Mouse (Mus musculus) mature B cell (primary cell): ENCODE data around the gene B4galnt2.

ENCODE experiments used
- in situ Hi-C: fragments of 300-500 bp; cut with MboI; formaldehyde crosslinking; loops from 2 replicates; pipeline ENCODE4 v1.14.3; 2019

The B4galnt2 gene

DNA sequence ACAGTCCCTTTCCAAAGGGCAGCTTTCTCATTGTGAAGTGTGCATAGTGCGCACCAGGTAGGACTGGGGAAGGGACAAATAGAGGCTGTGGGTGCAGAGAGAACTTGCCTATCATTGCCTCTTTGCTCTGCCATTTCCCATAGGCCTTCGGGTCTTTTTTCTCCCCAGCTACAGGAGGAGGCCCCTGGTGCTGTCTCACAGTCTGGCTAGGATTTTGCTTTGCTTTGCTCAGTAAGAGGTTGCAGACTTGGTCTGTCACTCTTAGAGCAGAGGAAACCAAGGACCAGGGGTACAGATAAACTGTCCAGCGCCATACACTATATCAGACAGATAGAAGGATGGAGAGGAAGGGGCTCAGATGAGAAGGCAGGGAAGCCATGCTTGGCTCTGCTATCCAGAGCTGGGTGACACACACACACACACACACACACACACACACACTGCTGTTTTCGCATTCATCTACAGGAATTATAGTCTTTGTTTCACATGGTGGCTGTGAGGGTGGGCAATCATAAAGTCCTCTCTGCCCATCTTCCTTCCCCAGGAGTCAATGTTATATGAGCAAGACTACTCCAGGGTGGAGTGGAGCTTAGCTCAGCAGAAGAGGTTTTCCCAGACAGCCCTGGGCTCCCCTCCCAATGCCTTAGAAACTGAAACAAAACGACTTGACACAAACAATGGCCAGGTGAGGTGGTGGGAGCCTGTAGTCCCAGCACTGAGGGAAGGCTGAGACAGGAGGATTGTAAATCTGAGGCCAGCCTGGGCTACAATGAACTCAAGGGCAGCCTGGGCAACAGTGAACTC is 73.8 kb downstream of the B4galnt2 start:
- in situ Hi-C loops = no loop called here

DNA sequence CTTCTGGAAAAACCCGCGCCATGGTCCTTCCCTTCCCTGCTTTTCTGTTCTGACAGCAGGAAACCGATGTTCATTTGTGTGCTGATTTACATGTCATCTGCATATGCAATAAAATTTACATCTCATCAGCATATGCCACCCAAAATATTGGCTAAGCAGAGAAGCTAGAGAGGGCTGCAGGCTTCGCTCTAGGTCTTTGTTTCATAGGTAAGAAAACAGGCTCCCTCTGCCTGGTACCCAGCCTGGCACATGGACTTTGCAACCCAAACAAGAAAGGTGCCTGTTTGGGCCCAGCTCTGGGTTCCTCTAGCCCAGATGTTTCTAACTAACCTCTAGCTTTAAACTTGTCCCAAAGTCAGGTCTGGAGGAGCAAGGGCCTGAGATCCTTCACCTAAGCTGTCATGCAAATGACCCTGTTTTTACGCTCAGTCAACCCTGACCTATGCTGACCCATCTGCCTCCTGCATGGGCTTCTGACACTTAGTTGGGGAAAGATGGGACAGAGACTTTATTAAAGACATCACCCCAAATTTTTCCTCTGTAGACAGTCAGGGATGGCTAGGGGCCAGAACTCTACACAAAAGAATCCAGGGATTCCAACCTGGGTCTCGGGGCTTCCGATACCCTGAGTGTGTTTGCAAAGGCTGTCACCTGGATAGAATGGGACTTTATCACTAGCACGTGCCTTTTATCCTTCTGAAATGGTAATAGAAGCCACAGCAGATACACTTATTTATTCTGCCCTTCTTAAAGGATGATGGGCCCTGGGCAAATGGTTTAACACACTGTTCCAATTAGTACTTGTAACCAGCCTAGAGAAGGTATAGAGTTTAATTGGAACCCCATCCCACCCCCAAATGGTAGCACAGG is 75.5 kb downstream of the B4galnt2 start:
- in situ Hi-C loops = no loop called here

DNA sequence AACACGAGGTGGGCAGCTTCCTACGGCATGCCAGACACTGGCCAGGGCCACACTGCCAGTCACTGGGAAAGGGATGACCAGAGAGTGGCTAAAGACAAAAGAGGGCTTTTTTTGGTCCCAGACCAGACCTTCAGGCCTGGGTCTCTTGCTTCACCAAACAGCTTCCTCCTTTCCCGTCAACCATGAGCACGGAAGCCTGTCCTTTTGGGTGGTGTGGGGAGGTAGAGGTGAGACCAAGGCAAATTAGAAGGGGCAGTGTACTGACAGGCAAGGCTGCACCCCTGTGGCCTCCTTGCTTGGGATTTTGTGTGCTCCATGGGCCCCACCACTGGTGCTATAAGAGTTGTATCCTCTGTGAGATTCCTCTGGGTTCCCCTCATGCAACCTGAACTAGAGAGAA is 76.1 kb downstream of the B4galnt2 start:
- in situ Hi-C loops = no loop called here

DNA sequence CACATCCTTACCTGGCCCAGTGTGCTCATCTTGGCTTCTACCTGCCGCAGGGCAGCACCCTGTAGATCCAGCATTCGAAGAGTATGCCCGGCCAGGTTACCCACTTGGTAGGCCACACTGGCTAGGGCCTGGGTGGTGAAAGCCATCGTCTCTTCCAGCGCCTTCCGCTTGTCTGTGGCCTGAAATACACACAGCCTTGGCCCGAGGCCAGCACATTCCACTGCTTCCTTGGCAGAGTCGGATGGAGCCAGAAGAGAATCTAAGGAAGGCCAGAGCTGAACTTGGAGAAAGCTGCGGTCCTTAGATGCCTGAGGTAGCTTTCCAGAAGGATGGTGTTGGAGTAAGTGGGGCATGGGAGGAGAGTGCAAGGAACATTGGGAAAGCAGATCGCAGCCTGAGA is 77.6 kb downstream of the B4galnt2 start, which contains the start of gene Gngt2:
Gngt2 (plus strand) TSS at position 158 of the 400 bp plus-strand sequence.
- in situ Hi-C loops = no loop called here

- in situ Hi-C loops = no loop called here
These were observed 78.3 kb downstream of the B4galnt2 start for GRCm38 (mm10) chr11:95836433-95836832.

- in situ Hi-C loops = no loop called here
These were observed 78.9 kb downstream of the B4galnt2 start for GRCm38 (mm10) chr11:95835832-95836231.

DNA sequence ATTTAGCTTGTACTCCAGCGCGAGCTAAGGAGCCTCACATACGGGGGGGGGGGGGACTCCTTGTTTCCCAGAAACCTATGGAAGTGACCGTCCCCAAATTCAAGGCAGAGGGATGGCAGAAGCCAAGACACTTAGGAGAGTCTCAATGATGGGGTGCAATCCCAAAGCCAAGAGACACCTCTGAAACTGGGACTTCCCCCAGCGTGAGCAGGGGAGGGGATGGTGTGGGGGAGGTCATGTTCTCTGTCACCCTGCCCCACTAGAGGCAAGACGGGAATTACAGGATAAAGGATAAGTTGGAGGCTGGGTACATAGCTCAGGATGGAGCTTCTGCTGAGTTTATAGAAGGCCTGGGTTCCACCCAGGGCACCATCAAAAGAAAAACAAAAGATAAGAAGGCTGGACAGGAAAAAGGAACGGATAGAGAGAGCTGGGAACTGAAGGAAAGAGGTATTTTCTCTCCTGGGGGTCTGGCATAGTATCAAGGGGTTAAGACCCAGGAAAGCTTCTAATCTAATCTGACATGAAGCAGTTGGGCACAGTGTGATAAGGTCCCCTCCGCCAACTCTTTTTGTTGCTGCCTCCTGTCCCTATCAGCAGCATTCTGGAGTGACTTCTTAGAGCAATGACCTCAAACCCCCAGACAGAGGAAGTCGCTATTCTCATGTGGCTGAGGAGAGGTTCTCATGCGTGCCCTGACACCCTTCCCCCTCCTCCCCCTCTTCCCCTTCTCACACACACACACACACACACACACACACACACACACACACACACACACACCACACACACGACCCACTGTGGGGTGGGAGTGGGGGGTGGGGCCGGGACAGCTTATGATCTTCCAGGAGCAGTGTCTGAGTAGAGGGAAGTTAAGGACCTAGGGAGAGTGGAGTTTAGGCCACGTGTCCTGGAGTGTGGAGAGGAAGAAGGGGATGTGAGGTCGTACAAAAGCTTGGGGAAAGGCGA is 79.7 kb downstream of the B4galnt2 start:
- in situ Hi-C loops = no loop called here

GRCm38 (mm10) chr11:95834143-95834667 is 80.5 kb downstream of the B4galnt2 start:
- in situ Hi-C loops = no loop called here

DNA sequence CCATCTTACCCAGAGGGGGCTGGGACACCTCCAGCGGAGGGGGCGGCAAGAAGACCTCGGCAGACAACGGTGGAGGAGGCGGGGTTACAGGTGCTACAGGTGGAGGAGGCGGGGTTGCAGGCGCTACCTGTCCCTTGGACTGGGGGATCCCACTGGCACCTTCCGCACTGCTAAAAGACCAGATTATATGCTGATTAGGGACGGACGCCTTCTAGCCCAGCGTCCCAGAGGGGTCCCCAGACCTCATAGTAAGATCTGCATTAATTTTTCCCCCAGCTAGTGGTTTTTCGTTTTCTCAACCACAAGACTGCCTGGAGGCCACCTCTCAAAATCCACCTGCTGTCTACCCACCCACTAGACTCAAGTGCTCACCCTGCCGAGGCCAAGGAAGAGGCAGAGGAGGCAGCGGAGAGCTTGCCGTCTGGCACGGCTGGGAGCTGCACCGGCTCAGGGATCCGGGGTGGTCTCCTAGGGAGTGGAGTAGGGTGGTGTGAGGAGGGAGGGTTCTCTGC is 81.0 kb downstream of the B4galnt2 start:
- in situ Hi-C loops = no loop called here

- in situ Hi-C loops = no loop called here
These were observed 81.6 kb downstream of the B4galnt2 start for GRCm38 (mm10) chr11:95833006-95833570.

GRCm38 (mm10) chr11:95832129-95833005 is 82.3 kb downstream of the B4galnt2 start:
- in situ Hi-C loops = no loop called here

- in situ Hi-C loops = no loop called here
These were observed 83.0 kb downstream of the B4galnt2 start for GRCm38 (mm10) chr11:95831641-95832040.

DNA sequence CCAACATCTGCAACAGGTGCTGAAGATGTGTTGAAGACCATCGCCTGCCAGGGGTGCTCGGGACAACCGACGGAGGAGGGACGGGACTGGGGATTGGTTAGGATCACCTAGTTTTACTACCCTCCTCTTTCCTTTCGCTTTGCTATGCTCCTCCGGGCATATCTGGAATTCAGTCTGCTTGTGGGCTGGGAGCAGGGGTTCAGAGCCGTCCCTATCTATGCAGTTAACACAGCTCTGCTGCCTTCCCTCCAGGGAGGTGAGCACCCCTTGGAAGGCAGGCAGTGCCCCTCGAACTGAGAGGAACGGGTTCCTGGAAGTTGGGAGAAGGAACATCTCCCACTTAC is 83.4 kb downstream of the B4galnt2 start:
- in situ Hi-C loops = no loop called here

GRCm38 (mm10) chr11:95830411-95831275 is 84.0 kb downstream of the B4galnt2 start:
- in situ Hi-C loops = no loop called here

DNA sequence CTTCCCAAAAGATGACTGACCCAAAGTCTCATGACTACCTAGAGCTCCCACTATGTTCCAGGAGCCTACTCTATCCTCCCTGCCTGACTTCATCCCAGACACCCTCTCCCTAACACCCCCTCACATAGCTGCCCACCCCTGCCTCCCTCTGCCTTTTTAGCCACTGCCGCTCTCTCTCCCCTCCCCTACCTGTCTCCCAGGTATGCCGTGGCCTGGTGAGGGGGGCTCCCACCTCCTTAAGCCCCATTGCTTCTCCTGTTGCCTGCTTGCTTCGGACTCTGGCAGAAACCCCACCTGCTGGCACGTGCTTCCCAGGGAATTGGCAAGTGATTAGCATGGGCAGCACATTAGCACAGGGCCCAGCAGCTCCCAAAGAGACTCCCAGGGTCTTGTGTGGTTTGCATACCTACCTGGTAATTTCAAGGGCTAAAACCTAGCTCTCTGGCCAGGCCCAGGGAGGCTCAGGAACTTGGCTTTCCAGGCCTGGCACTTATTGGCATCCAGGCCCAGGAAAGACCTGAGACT is 85.1 kb downstream of the B4galnt2 start:
- in situ Hi-C loops = no loop called here

DNA sequence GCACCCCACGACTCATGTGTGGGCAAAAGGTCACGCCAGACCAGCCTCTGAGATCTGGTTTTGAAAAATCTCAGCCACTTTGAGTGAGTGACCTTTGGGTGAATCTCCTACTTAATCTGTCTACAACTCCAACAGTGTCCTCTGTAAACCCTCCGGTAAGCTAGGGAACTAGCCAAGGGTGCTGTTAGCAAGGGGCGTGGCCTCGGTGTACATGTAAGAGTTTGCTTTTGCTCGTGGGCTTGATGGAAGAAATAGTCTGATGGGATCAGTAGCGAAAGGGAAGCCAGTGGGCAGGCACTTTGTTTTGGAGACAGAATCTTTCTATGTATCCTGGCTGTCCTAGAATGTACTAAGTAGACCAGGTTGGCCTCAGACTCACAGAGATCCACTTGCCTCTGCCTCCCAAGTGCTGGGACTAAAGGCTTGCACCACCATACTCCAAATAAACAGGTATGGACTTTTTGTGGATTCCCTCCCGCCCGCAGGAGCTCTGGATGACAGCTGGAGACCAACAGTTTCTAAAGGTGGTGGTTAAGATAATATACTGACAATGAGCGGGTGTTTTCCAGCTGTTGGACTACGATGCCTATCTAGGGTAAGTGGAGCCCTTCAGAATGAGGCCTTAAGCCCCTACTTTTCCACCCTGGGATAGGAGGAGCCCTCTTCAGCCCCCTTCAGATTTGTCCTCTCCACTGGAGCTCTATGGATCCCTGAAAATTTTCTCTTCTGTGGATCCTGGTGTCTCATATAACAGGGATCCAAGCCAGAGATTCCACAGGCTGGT is 86.3 kb downstream of the B4galnt2 start:
- in situ Hi-C loops = no loop called here

DNA sequence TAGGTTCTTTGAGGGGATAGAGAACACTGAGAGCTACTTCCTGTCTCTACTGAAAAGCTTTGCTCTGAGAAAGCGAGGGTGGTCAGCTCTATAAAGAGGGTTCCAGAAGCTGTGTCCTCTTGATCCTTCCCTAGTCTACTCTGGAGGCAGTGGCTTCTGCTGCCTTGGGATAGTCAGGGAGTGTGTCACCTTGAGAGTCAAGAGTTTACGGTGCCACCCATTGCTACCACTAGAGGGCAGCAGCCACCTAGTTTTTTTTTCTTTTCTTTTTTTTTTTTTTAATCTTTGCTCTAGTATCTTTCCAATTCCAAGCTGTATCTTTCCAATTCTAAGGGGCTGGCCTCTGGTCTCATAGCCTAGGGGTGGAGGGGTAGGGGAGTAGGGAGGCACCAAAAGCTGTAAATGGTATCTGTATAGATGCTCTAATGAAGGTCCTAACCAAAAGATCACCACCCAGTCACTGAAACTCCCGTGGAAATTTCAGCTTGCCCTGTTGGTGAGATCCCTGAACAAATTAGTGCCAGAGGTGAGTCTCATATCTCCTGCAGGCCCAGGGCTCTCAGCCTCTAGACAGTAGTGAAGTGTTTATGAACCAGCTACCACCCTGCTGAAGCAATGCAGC is 87.1 kb downstream of the B4galnt2 start:
- in situ Hi-C loops = no loop called here

DNA sequence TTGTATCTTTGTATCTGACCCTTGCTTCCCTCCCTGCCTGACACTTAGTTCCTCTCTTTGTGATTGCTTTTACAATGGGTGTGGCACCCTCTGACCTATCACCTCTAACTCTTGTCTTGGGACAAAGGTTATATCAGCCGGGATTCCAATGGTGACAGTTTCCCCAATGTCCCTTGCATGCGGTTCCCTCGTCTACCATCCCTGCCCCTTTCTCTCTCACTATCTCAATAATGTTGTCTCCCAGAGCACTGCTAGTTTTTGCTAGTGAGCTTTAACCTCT is 87.6 kb downstream of the B4galnt2 start:
- in situ Hi-C loops = no loop called here
